Mouse (Mus musculus) erythroid progenitor cell, adult 5-6 weeks (primary cell): Measurements from ENCODE around the gene Dmrtc2. TPM values are rescaled to one million over a fixed set of nuclear protein-coding genes. Genes with fewer than 3 reads are reported as not detected.
"Not testable (repeated sequence)": the region's sequence is repeated elsewhere in the genome, so short reads cannot be mapped to it uniquely, and the experiment has no call there.

Experiments
- ATAC-seq: replicated peaks from 2 replicates; pipeline ENCODE4 v1.8.0; 2016; ENCODE audit warnings: moderate number of reproducible peaks, mild to moderate bottlenecking, moderate TSS enrichment, inconsistent platforms; ENCODE audit not compliant: poor library complexity, low FRiP score, severe bottlenecking
- total RNA-seq, 2 experiments: library from RNA; stranded (forward) in 1 of 2; stranded (reverse) in 1 of 2; fragments of 150-400 nt in 1 of 2; fragments of 186-747, 209-891 nt in 1 of 2; gene quantifications; 2 replicates each; pipeline versions ENCODE4 v1.2.3 to v1.2.4; 2015 to 2017; ENCODE audit warnings: low replicate concordance in 2 of 2

Dmrtc2 gene
- total RNA-seq (2015; ENCODE audit: low replicate concordance) (not detected in 2 replicates), total RNA-seq (2017; ENCODE audit: low replicate concordance) (not detected in 2 replicates)

DNA sequence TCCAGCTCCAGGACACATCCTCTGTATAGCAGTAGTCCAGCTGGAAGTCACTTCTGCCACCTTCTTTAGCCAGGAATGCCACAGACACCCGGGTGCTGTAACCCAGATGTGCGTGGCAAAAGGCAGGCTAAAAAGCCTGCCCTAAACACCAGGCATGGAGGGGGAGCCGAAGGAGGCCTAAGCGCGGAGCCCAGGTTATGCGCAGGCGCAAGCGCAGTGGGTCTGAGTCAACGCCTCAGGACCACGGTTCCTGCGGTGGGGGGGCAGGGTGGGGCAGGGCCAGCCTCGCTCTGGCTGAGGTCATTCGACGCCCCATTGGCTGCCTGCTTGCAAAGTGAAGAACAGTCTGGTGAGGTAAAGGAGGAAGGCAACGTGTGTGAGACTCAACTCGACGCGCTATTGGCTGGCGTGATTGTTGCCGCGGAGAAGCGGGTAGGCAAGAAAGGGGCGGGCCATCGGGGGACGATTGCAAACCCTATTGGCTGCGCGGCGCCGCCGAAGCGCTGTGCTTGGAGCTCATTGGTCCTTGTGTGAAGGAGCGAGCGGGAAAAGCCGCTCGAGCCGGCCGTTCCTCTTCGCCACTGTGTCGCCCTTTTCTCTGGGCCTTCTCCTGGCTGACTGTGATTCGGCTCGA, at the start of gene Dmrtc2, which contains the start of gene Lypd4:
Dmrtc2 (plus strand) TSS at position 526 of the 634 bp plus-strand sequence.
Lypd4 (minus strand) TSS at position 410 of the 634 bp plus-strand sequence.
- no peak; the same call in 1 of the 2 replicates for ATAC-seq

DNA sequence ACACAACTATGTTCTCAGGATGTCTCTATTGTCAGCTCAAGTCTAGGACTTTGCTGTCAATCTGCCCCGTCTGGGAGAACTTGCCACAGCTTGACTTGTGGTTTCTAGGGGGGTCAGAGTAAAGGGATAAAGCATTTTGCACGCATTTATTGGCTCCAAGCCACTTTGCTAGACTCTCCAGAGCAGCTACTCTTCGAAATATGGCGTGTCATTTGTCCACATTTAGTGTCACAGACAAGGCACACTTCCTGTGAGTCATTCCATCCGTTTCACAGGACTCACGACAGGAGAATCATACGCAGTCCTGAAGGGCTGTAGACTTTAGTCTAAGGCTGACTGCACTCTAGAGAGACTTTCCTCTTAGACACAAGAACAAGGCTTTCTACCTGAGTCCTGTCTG, 45.4 kb upstream of the Dmrtc2 start:
- no peak for ATAC-seq

DNA sequence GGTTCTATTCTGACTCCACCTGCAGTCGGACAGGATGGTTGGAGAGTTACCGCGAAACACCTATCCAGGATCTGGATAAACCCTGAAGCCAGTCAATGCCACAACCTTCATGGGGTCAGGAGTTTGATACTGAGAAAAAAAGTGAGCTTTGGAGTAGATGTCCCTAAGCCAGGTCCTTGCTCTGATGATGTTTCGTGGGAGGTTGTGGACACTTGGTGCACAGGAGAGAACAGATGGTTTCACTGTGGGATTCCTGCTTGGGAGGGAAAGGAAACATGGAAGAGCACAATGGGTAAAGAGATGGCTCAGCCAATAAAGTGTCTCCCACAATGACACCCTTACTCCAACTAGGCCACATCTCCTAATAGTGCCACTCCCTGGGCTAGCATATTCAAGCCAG, 42.7 kb upstream of the Dmrtc2 start:
- ATAC-seq: no peak

DNA sequence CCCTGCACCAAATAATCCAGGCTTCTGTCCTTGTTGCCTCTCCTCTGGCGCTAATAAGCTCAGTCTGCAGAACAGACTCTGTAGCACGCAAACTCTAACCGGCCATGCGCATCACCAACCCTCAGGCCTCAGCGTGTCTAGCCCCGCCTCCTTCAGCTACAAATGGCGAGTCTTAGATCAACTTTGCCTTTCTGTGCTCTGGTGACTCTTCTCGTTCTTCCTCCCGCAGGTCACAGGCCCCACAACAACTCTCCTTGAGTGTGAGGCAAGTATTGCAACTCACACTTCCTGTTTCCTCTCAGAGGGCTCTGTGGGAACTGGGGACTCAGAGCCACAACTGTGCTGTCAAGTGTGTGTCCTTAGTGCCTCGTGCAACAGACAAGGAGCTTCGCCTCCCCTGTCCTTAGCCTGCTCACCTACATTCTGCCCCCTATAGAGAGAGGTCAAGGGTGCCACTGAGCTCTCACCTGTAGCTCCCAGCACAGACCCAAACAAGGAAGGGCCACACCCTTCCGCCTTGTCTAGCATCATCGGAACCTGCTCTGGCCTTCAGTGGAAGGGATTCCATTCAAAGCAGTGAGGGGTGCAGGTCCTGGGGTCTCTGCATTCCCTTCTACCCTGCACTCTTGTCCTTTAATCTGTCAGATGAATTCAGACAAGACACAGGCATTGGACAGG, 31.0 kb upstream of the Dmrtc2 start:
- ATAC-seq: not testable (repeated sequence)

DNA sequence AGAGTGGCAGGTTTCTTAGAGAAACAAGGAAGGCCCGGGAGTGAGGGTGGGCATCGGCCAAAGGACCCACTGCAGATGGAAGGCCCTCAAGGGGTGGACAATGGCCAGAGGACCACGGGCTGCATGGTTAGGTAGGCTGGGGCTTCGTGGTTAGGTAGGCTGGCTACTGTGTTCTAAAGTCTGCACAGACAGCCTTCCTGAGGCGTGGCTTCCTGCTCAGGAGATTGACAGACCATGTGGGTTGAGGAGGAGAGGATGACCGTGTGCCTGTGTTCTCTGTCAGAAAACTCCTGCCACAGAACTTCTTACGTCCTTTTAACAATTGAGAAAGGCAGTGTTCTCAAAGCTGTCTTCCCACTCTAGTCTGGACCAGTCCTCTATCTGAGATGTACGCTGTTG, 30.4 kb upstream of the Dmrtc2 start:
- ATAC-seq: no peak

DNA sequence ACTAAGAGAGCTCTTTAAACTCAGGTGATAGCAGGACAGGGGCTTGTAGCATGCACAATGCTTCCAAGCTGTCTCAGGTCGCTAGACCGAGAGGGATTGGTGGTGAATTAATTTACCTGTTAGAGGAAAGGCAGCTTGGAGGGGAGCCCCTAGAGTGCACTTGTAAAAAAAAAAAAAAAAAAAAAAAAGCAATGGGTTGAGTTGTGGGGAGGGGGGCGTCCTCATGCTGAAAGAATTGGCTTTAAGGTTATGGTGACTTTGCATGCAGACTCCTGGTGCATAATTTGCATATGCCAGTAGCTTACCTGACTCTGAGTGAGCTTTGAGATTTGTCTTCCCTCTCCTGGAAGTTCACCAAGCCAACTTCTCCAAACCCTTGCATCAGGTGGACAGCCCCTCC, 29.5 kb upstream of the Dmrtc2 start:
- no peak for ATAC-seq

DNA sequence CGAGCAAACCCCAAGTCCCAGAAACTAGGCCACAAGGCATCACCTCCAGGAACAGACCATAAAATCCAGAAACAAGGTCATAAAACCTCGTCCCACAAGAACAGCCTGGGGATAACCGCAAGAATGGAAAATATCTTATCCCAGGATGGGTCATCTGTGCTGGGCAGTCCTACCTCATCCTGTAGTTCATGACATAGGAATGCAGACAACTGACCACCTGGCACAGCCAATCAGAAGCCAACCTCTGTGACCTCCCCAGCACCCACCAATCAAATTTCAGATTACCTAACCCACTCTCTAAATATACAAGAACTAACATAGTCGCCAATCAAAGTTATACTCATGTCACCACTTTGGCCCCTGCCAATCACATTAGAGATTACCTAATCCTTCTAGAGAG, 28.8 kb upstream of the Dmrtc2 start:
- no peak for ATAC-seq

DNA sequence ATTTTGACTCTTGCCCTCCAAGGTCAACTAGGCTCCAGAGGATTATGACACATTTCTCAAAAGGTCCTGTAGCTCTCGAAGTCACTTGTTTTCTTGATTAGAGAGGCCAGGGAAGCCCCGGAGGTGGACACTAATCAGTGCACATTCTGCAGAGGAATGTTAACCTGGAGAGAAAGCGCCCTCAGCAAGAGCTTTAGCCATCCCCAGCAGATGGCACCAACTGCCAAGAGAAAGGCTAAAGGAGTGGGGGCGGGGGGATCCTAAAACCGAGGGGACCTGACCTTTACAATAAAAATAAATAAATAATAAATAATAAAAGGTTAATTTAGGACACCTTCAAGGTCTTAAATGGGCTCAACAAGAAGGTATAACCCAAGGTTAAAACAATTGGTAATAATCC, 25.7 kb upstream of the Dmrtc2 start:
- ATAC-seq: no peak

DNA sequence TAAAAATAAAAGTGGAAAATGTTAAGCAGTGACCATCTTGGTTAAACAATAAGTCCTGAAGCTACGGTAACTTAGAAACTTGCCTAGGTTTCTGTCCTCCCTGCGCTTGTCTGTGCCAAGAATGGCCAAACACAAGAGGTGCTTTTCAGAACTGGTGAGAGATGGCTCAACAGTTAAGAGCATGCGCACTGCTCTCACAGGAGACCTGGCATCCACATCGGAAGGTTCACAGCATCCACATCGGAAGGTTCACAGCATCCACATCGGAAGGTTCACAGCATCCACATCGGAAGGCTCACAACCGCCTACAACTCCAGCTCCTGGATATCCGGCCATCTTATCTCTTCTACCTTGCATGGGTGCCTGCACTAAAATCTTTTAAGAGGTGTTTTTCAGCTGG, 24.7 kb upstream of the Dmrtc2 start:
- no peak for ATAC-seq

DNA sequence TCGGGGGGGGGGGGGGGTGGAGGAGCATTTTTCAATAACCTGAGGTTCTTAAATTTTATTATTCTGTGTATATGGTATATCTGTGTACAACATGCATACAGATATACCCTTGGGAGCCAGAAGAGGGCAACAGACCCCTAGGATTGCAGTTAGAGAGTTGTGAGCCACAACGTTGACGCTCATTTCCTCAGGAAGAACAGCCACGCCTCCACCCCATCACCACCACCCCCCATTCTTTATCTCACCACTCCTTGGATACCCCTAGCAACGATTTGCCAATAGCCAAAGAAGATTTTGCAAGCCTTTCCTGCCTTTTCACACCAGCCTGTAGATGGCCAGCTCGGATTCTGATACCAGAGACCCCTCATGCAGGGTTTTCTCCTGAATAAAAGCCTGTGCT, 24.1 kb upstream of the Dmrtc2 start:
- peak; percentile 42; the same call in 1 of the 2 replicates for ATAC-seq

DNA sequence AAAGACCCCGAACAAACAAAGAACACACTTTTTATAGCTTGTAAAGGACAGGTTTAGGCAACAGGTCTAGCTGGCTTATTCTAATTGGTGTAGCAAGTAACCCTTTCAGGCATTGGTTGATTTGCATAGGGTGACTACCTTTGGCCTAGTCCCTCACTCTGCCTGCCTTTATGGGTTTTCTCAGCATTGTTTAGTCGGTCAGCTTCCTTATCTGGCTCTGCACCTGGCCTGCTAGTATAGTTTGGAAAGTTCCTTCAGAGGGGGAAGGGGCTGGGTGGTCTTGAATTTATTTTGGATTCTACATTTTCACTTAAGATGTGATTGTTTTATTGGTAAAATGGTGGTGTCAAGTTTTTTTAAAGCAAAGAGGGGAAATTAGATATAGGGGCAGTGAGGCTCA, 23.3 kb upstream of the Dmrtc2 start:
- ATAC-seq: not testable (repeated sequence)

DNA sequence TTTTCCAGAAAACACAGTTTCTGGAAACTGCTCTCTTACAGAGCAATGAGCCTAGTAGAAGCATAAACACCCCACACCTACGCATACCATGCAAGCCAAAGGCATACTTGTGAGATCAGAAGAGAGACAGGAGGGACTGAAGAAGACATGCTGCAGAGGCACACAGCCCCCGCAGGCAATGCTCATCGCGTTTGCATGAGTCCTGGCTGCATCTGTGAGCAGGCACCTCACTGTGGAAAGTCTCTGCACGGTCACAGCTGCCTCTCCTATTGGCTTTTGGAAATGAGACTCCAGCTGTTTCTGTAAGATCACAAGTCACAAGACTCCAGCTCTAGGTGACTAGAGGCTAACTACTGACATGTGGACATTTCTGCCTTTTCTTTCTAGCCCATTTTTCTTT, 19.7 kb upstream of the Dmrtc2 start:
- ATAC-seq: no peak

DNA sequence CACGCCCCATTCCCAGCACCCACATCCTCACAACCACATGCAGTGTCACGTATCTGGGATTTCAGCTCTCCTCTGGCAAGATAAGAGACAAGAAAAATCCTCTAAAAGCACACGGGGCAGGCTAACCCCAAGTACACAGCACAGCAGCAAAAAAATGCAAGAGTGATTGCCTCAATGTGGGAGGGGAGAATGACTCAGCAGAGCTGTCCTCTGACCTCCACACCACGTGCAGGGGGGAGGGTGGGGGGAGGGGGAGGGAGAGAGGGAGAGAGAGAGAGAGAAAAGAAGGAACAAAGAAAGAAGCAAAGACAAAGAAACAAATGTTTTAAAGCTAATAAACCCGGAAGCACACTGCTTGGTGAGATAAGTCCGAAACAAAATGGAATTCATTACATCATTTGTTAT, 19.0 kb upstream of the Dmrtc2 start:
- no peak for ATAC-seq

DNA sequence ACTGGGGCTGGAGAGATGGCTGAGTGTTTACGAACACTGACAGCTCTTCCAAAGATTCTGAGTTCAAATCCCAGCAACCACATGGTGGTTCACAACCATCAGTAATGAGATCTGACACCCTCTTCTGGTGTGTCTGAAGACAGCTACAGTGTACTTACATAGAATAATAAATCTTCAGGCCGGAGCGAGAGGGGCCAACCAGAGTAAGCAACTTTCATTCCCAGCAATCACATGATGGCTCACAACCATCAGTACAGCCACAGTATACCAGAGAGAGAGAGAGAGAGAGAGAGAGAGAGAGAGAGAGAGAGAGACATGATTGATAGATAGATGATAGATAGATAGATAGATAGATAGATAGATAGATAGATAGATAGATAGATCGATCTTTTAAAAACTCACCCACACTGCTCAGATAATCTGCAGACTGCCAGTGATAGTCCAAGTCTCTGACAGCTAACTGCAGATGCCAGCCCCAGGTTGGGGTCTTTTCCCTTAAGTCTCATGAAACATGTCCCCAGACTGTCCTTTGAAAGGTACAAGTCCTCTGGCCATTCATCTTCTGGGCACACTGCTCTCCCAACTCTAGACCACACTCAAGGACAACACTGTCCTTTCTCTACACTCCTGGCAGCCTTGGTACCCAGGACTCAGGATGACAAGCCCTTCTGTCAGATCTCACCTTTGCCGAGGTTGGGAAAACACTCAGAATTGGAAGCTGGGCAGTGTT, 18.1 kb upstream of the Dmrtc2 start:
- no peak for ATAC-seq

DNA sequence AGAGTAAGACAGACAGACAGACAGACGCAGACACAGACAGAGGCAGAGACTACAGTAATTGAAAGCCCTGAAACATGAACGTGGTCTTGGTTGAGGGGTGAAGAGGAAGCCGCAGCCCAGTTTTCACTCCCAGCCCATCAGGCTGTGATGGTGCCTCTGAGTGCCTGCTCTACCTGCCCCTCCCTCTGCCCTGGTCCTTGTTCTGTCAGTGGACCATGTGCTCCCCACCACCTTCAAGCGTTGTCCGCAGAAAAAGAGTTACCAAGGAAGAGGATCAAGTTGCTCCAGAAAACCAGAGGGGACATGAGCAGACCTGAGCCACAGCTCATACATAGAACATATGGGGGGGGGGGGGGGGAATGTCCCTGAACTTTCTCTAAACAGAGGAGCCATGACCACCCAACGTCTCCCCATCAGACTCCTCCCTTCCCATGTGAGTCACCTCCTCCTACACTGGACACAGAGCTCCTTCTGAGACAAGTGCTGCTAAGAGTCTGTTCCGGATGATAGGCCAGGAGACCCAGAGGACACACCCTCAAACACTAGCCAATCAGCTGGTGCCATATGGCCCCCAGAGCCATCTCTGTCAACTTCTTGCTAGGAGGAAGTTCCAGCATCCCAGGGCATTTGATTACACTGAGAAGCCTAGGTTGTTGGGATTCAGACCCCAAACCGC, 17.2 kb upstream of the Dmrtc2 start:
- ATAC-seq: peak; percentile 93

DNA sequence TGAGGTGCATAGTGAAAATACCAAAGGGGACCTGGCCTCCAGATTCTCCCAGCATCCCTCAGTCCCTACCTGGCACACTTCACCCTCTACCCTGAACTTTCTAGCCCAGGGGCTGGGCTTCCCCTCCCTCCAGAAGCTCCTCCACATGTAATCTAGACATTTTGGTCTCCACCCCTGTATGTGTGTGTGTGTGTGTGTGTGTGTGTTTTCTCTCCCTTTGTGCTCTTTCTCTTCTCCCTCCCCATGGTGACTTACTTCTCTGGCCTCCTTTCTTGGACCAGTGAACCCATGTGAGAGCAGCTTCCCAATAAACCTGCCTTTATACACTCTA, 16.7 kb upstream of the Dmrtc2 start:
- ATAC-seq: peak; percentile 36; the same call in 1 of the 2 replicates

DNA sequence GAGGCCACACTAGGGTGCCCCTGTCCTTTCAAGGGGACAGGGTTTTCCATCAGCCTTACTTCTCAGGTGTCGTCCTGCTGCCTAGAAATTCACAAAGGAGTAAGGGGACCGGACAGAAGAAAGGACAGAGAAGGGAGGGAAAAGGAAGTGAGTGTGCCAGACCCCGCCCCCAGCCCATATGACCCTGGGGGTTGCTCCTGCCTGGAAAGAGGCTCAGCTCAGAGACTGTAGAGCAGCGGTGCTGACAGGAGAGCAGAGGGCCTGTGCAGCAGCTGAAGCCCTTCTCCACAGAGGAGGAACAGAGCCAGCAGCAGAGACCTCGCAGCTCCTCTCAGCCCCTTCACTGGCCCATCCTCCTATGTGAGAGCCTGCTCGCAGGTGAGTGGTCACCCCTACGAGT, 16.2 kb upstream of the Dmrtc2 start:
- ATAC-seq: no peak

DNA sequence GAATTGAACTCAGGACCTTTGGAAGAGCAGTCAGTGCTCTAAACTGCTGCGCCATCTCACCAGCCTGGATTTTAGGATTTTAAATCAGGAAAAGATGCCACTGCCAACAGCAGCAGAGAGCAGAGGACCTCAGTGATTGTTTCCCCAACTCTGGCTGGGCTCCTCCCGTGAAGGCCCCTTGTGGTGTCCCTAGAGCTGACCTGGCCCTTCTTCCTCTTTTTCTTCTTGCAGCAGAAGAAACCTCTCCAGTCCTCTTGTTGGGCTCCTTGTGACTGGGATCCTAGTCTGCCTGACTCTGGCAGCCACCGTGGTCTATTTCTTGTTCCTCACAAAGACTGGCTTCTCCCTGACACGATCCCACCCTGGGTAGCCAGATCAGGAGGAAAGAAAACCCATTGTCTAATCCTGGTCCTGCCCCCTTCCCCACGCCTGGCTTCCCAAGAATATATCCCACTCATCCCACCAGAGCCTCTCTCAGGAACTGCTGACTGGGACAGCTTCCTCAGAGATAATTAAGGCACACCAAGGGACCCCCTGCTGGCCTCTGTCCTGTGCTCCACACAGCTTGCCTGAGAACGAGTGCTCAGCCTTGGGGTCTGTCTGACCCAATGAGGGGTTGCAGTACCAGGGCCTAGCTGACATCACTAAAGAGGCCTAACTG, 13.3 kb upstream of the Dmrtc2 start:
- ATAC-seq: no peak

DNA sequence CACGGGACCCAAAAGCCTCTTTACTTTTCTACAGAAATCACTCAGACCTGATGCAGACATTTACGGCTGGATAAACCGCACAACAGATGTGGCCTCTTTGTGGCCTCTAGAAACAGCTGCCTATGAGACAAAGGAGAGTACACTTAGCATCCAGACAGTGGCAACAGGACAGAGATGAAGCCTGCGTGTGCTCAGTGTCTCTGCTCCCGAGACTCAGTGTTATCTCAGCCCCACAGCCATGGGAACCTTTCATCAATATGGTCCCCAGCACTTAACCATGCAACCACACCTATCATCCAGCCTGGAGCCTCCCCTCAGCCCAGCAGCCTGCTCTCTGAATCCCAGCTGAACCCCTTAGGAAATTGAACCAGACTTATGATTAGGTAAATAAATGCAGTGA, 10.6 kb upstream of the Dmrtc2 start:
- peak; percentile 87 for ATAC-seq

DNA sequence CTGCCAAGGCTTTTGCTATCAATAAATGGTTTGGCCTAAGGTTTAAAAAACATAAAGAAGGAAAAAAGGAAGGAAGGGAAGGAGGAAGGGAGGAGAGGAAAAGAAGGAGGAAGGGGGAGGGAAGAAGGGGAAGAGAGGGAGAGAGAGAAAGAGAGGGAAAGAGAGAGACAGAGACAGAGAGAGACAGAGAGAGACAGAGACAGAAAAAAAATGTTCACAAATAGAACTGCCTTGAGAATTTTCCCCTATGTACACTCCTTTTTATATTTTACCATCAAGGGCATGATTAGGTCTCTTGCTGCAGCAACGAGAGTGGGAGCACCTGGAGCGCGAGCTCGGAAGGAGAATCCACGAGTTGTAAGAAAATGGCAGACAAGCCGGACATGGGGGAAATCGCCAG, 7.9 kb upstream of the Dmrtc2 start, which contains the start of gene Gm9844:
Gm9844 (plus strand) TSS at position 301 of the 400 bp plus-strand sequence.
- no peak for ATAC-seq
